Mouse (Mus musculus) urinary bladder, adult 2 months (tissue): ENCODE results near the gene Caskin1. TPM values are rescaled to one million over a fixed set of nuclear protein-coding genes. Genes with fewer than 3 reads are reported as not detected.

Experiments used
- DNase-seq: peaks from one replicate; pipeline ENCODE4 v3.0.0; 2022; ENCODE audit warnings: low spot score
- polyA plus RNA-seq: library from polyadenylated mRNA; depleted of rRNA; stranded (reverse); fragments of >200 nt; gene quantifications from 2 replicates; pipeline ENCODE4 v1.2.3, GENCODE M21; 2012

Gene Caskin1
- polyA plus RNA-seq, 1 experiment = 0.76 TPM

- DNase-seq = no peak
These were observed 17.5 kb upstream of the Caskin1 start for GRCm38 (mm10) chr17:24470701-24471527.

GRCm38 (mm10) chr17:24472512-24472911, 15.9 kb upstream of the Caskin1 start:
- no peak for DNase-seq

- no peak for DNase-seq
These were observed 14.7 kb upstream of the Caskin1 start, which contains the start of gene Bricd5 for GRCm38 (mm10) chr17:24473612-24474275. Gene Bricd5 (plus strand): TSS chr17:24473884.

GRCm38 (mm10) chr17:24474557-24474956, 13.8 kb upstream of the Caskin1 start:
- DNase-seq = no peak

DNA sequence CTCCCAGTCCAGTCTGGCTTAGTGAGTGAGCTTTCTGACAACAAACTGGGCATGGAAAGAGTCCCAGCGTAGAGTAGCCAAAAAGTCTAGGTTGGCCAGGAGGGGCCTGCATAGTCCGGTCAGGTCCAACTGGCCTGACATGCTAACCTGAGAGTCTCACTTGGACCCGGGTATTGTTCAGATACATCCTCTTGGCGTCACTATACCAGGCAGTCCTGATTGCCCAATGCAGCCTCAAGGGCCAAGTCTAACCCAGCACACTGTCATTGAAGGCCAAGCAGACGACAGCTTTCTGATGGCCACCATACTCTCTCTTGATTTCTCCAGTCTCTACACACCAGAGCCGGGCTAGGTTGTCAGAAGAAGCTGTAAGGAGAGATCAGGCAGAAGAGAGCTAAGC, 12.8 kb upstream of the Caskin1 start:
- DNase-seq = no peak

DNA sequence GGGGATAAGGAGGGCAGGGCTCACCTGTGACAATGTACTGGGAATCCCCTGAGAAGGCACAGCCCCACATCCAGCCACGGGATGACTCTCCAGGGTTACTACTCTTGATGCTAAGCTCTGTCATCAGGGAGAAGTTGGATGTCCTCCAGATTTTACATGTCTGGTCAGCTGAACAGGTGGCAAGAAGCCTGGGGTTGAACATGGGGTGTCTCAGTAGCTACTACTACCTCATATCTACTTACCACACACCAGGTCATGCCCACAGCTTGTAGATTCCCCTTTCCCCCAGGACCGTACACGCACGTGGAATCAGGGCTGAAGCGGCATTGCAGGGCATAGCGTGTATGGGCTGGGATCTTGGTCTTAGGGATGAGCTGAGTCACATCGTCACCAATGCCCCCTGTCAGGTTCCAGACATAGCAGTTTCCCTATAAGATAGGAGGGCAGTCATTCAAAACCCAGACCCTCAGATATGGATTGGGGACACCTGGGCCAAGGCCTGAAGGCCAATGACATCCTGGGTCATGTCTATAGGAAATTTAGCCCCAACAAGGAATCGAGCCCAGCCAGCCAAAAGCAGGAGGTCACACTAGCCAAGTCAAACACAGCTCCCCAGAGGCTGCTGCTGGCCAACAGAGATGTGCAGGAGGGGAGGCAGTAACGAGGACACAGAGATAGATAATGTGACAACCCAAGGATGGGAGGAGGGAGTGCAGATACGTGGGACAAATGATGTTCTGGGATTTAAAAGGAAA, 12.2 kb upstream of the Caskin1 start:
- no peak for DNase-seq

DNA sequence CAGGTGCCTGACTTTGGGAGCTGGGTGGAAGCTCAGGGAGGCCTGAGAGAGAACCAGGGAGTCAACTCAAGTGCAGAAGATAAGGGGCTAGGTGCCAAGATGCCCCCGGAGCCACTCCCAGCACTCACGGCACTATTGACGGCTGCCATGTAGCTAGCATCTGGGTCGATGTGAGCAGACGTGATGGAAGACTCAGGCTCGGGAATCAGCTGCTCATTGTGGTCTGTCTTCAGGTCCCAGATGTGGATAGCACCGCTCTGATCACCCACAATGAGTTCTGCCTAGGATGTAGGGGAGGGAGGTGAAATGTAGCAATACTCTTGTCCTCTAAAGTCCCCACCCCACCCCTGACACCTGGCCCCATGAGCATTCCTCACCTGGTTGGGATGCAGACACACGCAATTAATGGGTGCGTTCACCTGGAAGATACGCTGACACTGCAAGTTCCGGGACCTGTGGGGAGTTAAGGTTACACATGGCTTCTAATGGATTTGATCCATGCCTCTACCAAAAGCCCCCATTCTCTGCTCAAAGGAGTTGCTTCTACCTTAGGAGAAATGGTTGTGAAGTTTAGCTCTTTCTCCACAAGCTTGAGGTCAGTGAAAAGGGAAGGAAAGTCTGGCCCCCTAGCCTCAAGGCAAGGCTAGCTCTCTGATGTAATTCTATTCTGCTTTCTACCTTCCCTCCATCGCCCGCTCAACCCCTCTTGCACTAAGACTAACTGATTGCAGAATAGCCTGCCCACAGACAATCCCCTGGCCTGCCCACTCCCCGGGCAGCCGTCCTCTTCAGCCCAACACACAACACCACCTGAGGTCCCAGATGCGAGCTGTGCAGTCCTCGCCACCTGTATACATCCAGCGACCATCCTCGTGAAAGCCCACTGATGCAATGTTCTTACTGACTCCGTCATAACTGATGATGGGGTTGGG, 11.1 kb upstream of the Caskin1 start:
- DNase-seq = no peak

GRCm38 (mm10) chr17:24477985-24478600, 10.3 kb upstream of the Caskin1 start:
- DNase-seq = no peak

DNA sequence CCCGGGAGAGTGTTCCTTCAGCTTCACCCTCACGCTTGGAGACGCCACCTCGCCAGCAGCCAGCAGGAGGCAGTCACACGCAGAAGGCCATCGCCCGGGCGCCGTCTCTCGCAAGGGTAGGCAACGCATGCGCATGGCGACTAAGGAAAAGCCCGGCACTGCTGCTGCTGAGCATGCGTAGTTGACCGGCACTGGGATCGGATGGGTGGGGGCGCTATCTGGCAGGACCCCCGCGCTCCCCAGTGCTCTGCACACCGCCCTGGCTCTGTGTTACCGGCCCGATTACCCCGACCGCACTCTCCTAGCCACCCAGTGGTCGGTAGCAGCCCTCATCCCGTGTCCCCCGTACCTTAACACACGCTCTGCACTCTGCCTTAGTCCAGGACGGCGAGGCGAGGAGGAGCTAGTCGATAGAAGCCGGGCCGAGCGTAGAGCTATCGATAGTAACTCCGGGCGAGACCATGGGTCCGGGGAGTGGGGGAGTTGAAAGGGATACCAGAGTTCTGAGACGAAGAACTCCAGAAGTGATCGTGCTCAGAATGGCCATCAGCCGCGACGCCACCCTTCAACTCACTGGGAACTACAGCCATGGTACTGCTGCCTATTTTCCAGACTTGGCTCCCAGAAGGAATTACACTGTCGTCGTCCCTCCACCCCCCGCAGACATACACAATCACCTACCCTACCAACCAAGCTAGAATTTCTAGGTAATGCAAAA, 9.6 kb upstream of the Caskin1 start, which contains the start of gene Mlst8:
Gene Mlst8 (minus strand): TSS at position 416 of the 718 bp plus-strand sequence.
- peak; percentile 95 for DNase-seq

DNA sequence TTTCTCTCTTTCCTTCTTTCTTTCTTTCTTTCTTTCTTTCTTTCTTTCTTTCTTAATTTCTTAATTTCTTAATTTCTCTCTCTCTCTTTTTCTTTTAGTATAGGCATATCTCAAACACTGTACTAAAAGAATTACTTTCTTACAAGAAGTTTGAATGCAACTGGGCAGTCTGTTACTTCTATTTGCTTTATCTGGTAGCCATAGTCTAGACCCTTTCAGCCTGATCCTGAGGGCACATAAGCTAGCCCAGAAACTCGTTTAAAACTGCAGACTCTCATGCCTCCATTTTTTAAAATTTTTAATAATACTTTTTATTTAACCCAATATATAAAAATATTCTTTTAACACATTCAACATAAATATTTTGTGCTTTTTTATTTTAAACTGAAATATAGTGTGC, 9.0 kb upstream of the Caskin1 start:
- DNase-seq = no peak

DNA sequence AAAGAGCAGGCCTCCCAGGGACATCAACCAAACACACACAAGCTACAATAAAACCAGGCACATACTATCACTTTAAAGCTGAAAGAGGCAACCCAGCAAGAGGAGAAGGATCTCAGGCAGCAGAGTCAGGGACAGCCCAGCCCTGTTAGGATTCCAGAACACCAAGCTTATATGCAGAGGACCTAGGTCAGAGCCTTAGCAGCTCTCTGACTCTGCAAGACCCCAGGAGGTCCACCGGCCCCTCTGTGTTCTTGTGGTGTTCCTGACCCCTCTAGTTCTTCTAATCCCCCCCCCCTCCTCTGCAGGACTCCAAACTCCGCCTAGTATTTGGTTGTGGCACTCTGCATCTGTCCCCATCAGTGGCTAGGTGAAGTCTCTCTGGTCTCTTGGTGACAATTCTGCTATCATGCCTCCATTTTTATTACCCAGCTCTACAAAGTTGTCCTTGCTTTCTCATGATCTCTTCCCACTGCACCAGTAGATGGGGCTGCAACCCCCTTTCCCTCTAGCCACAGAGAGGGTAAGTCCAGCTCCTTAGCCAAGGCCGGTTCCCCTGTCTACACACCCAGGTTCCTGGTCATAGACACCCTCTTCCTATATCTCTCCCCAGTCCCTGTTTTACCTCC, 8.1 kb upstream of the Caskin1 start:
- DNase-seq = no peak

DNA sequence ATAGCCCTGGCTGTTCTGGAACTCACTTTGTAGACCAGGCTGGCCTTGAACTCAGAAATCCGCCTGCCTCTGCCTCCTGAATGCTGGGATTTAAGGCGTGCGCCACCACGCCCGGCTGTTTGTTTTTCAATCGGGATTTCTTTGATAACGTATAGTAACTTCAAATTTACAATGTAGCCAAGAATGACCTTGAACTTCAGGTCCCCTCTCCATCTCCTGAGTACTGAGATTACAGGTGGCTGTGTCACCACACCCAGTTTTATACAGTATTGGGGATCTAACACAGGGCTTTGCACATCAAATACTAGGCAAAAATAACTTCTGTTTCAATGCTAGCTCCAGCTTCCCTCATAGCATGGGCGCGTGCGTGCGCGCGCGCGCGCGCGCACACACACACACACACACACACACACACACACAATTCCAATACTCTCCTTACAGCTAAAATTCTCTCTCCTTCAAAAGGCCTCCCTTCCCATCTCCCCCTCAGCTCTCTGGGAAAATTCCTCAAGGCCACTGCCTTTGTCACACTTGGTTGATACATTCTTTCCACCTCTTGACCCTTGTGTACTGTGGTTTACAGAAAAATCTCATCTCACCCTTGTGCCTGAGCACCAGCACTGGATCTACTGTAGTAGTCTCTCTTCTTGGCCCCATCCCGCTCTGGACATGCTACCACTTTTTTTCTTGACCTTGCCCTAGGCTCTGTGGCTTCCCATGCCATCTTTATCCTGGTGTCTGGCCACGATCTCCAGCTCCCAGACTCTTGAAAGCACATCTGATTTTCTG, 7.2 kb upstream of the Caskin1 start:
- no peak for DNase-seq

- no peak for DNase-seq
These were observed 4.9 kb upstream of the Caskin1 start for GRCm38 (mm10) chr17:24483495-24483894.

DNA sequence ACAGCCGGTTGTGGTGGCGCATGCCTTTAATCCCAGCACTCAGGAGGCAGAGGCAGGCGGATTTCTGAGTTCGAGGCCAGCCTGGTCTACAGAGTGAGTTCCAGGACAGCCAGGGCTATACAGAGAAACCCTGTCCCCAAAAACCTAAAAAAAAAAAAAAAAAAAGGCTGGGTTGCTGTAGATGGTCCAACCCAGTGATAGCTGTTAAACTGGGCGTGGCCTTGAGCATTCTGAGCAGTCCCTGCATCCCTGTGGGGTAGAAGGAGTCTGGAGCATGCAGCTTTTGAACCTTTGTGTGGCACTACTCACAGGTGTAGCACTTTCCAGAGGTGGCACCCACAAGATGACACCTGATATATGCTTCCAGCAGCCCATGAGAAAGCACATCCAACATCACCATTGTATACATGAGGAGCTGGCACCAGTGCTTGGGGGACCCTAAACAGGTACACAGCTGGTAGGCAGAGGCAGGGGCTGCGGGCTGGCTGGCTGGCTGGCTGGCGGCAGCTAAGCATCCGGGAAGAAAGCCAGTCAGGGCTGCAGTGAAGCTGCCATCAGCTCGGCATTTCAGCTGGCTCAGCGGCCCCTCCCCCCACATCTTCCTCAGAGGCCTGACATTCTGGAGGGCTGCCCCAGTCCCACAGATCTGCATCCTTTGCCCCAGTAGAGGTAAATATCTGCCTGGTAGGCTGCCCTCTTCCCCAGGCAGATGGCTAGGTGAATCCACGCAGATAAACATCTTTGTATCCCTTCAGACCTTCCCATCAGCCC, 3.1 kb upstream of the Caskin1 start:
- DNase-seq = no peak

DNA sequence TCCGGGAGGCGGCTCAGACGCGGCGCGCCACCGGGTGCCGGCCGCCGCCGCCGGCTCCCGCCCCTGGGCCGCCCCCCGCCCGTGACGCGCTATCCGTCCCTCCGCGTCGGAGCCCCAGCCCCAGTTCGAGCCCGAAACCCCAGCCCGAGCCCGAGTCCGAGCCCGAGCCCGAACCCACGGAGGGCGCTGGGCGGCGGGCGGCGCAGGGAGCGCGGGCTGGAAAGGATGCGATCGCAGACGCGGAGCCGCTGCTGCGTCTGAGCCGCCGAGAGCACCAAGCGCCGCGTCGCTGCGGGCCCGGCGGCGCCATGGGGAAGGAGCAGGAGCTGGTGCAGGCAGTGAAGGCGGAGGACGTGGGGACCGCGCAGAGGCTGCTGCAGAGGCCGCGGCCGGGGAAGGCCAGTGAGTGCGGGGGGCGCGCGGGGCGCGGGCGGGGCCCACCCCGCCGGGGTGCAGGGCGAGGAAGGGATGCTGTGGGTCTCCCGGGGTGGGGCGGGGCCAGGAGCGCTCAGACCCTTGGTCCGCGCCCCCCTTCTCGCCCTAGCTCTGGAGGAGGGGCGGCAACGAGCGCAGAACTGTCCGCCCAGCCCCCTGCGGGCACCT, 362 bp downstream of the Caskin1 start:
- no peak for DNase-seq

DNA sequence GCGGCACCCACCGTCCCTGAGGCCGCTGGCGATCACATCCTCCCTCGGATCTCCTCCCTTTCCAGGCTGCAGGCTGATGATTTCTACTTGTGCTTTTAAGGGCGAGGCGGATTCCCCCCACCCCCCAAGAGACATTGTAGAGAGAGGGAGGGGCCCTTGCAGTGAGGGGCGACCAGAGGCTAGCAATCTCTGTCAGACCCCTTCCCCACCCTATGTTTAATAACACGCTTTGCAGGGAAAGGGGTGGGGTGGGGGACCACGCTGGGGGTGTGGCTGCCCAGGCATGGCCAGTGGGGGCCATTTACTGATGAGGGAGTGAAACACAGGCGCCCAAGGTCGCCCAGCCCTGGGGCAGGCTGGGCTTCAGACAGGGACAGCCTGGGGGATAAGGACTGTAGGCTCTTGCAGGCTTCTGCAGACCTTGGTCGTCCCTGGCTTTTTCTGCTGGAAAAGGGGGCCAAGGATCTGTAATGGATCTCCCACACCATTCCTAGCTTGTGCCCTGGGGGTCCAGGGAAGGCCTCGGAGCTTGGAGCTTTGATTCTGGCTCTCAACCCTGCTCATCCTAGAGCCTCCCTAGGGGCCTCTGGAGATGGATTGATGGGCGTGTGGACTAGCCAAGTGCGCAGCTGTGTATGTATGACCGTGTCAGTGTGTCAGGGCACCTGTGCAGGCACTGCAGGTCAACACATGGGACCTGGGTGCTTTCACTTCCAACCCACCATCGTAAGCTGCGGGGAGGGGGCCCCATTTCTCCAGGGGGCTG, 1.0 kb downstream of the Caskin1 start:
- no peak for DNase-seq

GRCm38 (mm10) chr17:24490399-24490798, 2.0 kb downstream of the Caskin1 start:
- no peak for DNase-seq
